Mouse (Mus musculus) splenic B cell, adult 2 months (primary cell): ENCODE results near the gene Nfat5.

Experiments used
- DNase-seq: peaks from one replicate; pipeline ENCODE4 v3.0.0-alpha.2; 2011; ENCODE audit warnings: low read depth, low spot score
- H3K27me3 ChIP-seq: 2 replicates; pipeline ENCODE4 v1.6.1; 2012; ENCODE audit warnings: mild to moderate bottlenecking, low read length, moderate library complexity, mixed read lengths; ENCODE audit not compliant: control insufficient read depth, poor library complexity, insufficient read depth, severe bottlenecking
- H3K36me3 ChIP-seq: 2 replicates; pipeline ENCODE4 v1.6.1; 2012; ENCODE audit warnings: mild to moderate bottlenecking, low read length, moderate library complexity, mixed read lengths; ENCODE audit not compliant: control insufficient read depth, poor library complexity, insufficient read depth, severe bottlenecking

Nfat5 gene

GRCm38 (mm10) chr8:107370311-107370710 is 77.0 kb downstream of the Nfat5 start:
- no peak for DNase-seq
- H3K27me3 ChIP-seq = no peaks in the 10 kb centered on the region
- H3K36me3 ChIP-seq = peaks cover 14% of the 10 kb centered on the region

- Histone ChIP-seq H3K36me3 (peaks cover 3% of the 10 kb centered on the region), H3K27me3 (no peaks in the 10 kb centered on the region)
- DNase-seq = no peak
These were observed 84.1 kb downstream of the Nfat5 start for GRCm38 (mm10) chr8:107377346-107377745.

- DNase-seq = no peak
- H3K27me3 ChIP-seq = no peaks in the 10 kb centered on the region
- peaks cover 3% of the 10 kb centered on the region; the same call in 1 of the 2 replicates for H3K36me3 ChIP-seq
These were observed 87.5 kb downstream of the Nfat5 start for GRCm38 (mm10) chr8:107380734-107381133.

GRCm38 (mm10) chr8:107381666-107382065 is 88.4 kb downstream of the Nfat5 start:
- peaks cover 3% of the 10 kb centered on the region; the same call in 1 of the 2 replicates for H3K36me3 ChIP-seq
- no peak for DNase-seq
- no peaks in the 10 kb centered on the region for H3K27me3 ChIP-seq

GRCm38 (mm10) chr8:107382898-107383297 is 89.6 kb downstream of the Nfat5 start:
- no peaks in the 10 kb centered on the region for H3K27me3 ChIP-seq
- peaks cover 3% of the 10 kb centered on the region; the same call in 1 of the 2 replicates for H3K36me3 ChIP-seq
- no peak for DNase-seq

GRCm38 (mm10) chr8:107384651-107385050 is 91.4 kb downstream of the Nfat5 start:
- DNase-seq = no peak
- H3K36me3 ChIP-seq = no peaks in the 10 kb centered on the region
- no peaks in the 10 kb centered on the region for H3K27me3 ChIP-seq

GRCm38 (mm10) chr8:107385063-107385462 is 91.8 kb downstream of the Nfat5 start:
- no peaks in the 10 kb centered on the region for H3K27me3 ChIP-seq
- no peaks in the 10 kb centered on the region for H3K36me3 ChIP-seq
- DNase-seq = no peak

- H3K36me3 ChIP-seq = no peaks in the 10 kb centered on the region
- no peaks in the 10 kb centered on the region for H3K27me3 ChIP-seq
- no peak for DNase-seq
These were observed 92.9 kb downstream of the Nfat5 start for GRCm38 (mm10) chr8:107386171-107386570.

- no peaks in the 10 kb centered on the region for H3K27me3 ChIP-seq
- DNase-seq = peak; percentile 67
- no peaks in the 10 kb centered on the region for H3K36me3 ChIP-seq
These were observed 93.4 kb downstream of the Nfat5 start for GRCm38 (mm10) chr8:107386642-107387041.

- peak; percentile 23 for DNase-seq
- no peaks in the 10 kb centered on the region for H3K36me3 ChIP-seq
- no peaks in the 10 kb centered on the region for H3K27me3 ChIP-seq
These were observed 94.6 kb downstream of the Nfat5 start for GRCm38 (mm10) chr8:107387861-107388260.

- no peak for DNase-seq
- Histone ChIP-seq H3K27me3 (no peaks in the 10 kb centered on the region), H3K36me3 (no peaks in the 10 kb centered on the region)
These were observed 96.3 kb downstream of the Nfat5 start for GRCm38 (mm10) chr8:107389557-107389956.

- Histone ChIP-seq H3K36me3 (no peaks in the 10 kb centered on the region), H3K27me3 (no peaks in the 10 kb centered on the region)
- DNase-seq = no peak
These were observed 97.3 kb downstream of the Nfat5 start for GRCm38 (mm10) chr8:107390476-107391135.

GRCm38 (mm10) chr8:107391136-107391516 is 97.9 kb downstream of the Nfat5 start:
- DNase-seq = no peak
- Histone ChIP-seq H3K36me3 (no peaks in the 10 kb centered on the region), H3K27me3 (no peaks in the 10 kb centered on the region)

- no peak for DNase-seq
- Histone ChIP-seq H3K27me3 (no peaks in the 10 kb centered on the region), H3K36me3 (no peaks in the 10 kb centered on the region)
These were observed 102.1 kb downstream of the Nfat5 start for GRCm38 (mm10) chr8:107395397-107395796.

GRCm38 (mm10) chr8:107396106-107396670 is 102.9 kb downstream of the Nfat5 start:
- H3K27me3 ChIP-seq = no peaks in the 10 kb centered on the region
- no peaks in the 10 kb centered on the region for H3K36me3 ChIP-seq
- DNase-seq = no peak

- H3K36me3 ChIP-seq = no peaks in the 10 kb centered on the region
- H3K27me3 ChIP-seq = no peaks in the 10 kb centered on the region
- DNase-seq = no peak
These were observed 104.4 kb downstream of the Nfat5 start for GRCm38 (mm10) chr8:107397665-107398064.
